Mouse (Mus musculus) lung, embryonic 16.5 days (tissue): Measurements from ENCODE around the gene Npb. TPM values are rescaled to one million over a fixed set of nuclear protein-coding genes. Genes with fewer than 3 reads are reported as not detected.

ENCODE experiments used
- ATAC-seq: fragments of 200-750 bp; cut with Nextera tagmentation; 2 replicates; pipeline ENCODE4 v1.8.0; 2017; ENCODE audit warnings: low read depth, mild to moderate bottlenecking, moderate library complexity
- H3K27ac ChIP-seq: fragments of 300-500 bp; sonication (generic); 2 replicates; pipeline ENCODE4 v1.5.1; 2014; ENCODE audit warnings: mild to moderate bottlenecking, control low read depth, low read length
- H3K27me3 ChIP-seq: fragments of 300-500 bp; sonication (generic); 2 replicates; pipeline ENCODE4 v1.6.1; 2014; ENCODE audit warnings: low read depth, low read length, mixed read lengths; ENCODE audit not compliant: control insufficient read depth, insufficient read depth
- H3K36me3 ChIP-seq: fragments of 300-500 bp; sonication (generic); 2 replicates; pipeline ENCODE4 v1.6.1; 2014; ENCODE audit warnings: low read length; ENCODE audit not compliant: control insufficient read depth, insufficient read depth
- H3K4me1 ChIP-seq: fragments of 300-500 bp; sonication (generic); replicated peaks from 2 replicates; pipeline ENCODE4 v1.6.1; 2014; ENCODE audit warnings: low read length, mixed read lengths; ENCODE audit not compliant: control insufficient read depth, insufficient read depth
- H3K4me2 ChIP-seq: fragments of 300-500 bp; sonication (generic); 2 replicates; pipeline ENCODE4 v1.6.1; 2014; ENCODE audit warnings: low read depth, low read length, control low read depth
- H3K4me3 ChIP-seq: fragments of 300-500 bp; sonication (generic); 2 replicates; pipeline ENCODE4 v1.5.1; 2014; ENCODE audit warnings: mild to moderate bottlenecking, low read length, control low read depth
- H3K9ac ChIP-seq: fragments of 300-500 bp; sonication (generic); 2 replicates; pipeline ENCODE4 v1.6.1; 2014; ENCODE audit warnings: low read length, control low read depth
- H3K9me3 ChIP-seq: fragments of 300-500 bp; sonication (generic); 2 replicates; pipeline ENCODE4 v1.6.1; 2016; ENCODE audit warnings: low read length; ENCODE audit not compliant: control insufficient read depth
- WGBS: fragments of 180-500 bp; shearing (Covaris S2); extraction: QIAGEN DNeasy Blood & Tissue Kit; methylation state at CpG from one replicate; pipeline ENCODE4 v1.1.7; 2014; 5-methylcytosine and 5-hydroxymethylcytosine counted together
- microRNA-seq: library from miRNA; unstranded; fragments of <30 nt; microRNA quantifications from one replicate; pipeline ENCODE4, GENCODE M21; 2016
- polyA plus RNA-seq: library from polyadenylated mRNA; unstranded; fragments of >200 nt; fragmentation: Nextera tagmentation; extraction: Ambion mirVana; gene quantifications from 2 replicates; pipeline ENCODE4 v1.2.1, GENCODE M21; 2015

Npb gene
- polyA plus RNA-seq, 1 experiment from 2014 or later, result 1.5 TPM

DNA sequence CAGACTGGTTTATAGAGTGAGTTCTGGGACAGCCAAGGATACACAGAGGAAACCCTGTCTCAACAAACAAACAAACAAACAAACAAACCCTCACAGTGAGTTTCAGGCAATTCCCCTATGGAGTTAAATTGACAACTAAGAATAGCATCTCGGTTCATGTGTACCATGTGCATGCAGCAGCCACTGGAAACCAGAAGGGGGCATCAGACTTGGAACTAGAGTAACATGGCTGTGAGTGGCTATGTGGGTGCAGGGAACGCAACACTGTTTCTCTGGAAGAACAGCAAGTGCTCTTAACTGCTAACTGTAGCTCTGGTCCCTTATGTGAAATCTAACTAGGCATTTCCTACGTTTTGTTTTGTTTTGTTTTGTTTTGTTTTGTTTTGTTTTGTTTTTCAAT is 43.6 kb downstream of the Npb start:
- no peak for ATAC-seq
- H3K4me1 ChIP-seq, result 0 out of 2 replicates have a peak, but pooled peaks cover 2% of the 10 kb centered on the region
- no peak overlapping the region for H3K4me3 ChIP-seq
- H3K9me3 ChIP-seq, result no peaks in the 10 kb centered on the region
- no peak overlapping the region for H3K4me2 ChIP-seq
- H3K9ac ChIP-seq, result no peak overlapping the region
- H3K27me3 ChIP-seq, result peaks cover 8% of the 10 kb centered on the region; the same call in 1 of the 2 replicates
- no peaks in the 10 kb centered on the region for H3K36me3 ChIP-seq
- 55% methylated on average over 3 of the region's 3 CpGs for WGBS
- H3K27ac ChIP-seq, result no peak overlapping the region

DNA sequence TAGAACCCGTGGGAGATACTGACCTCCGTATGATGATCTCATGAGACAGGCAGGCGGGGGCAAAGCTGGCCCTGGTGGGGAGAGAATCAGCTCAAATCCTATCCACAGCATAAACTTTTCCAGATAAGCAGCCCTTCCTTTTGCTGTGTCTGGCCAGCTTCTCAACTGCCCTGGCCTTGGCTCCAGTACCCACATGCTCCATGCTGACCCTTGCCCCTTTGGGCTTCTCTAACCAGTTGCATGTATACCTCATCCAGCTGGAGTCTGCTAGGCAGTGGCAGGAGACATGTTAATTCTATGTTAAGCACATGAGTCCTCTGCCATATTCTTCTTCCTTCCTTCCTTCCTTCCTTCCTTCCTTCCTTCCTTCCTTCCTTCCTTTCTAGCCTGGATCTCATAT is 46.5 kb downstream of the Npb start:
- Histone ChIP-seq H3K9ac (no peak overlapping the region), H3K27me3 (peaks cover 30% of the 10 kb centered on the region), H3K36me3 (no peaks in the 10 kb centered on the region), H3K4me1 (peaks cover 5% of the 10 kb centered on the region), H3K4me3 (no peak overlapping the region), H3K9me3 (no peaks in the 10 kb centered on the region), H3K27ac (no peak overlapping the region), H3K4me2 (no peak overlapping the region)
- ATAC-seq, result no peak
- WGBS, result 68% methylated on average over 3 of the region's 3 CpGs

DNA sequence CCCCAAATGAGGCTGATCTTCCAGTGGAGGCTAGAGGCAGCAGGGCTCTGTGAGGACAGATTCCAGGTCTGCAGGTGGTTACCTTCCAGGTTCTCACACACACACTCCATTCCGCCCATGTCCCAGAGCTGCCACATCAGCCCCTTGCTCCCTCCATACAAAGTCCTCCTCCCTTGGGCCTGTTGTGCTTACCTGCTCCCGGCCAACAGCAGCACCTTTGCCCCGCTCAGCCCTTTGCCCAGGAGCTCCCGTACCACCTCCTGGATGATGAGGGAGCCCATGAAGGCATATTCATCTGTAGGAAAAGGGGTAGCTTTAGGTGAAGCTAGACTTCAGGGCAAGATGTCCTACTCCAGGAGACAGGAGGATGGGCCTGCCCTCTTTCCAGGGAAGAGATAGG is 49.0 kb downstream of the Npb start:
- Histone ChIP-seq H3K36me3 (no peaks in the 10 kb centered on the region), H3K9me3 (no peaks in the 10 kb centered on the region), H3K9ac (no peak overlapping the region), H3K4me2 (no peak overlapping the region), H3K27ac (no peak overlapping the region), H3K4me1 (peaks cover 17% of the 10 kb centered on the region), H3K27me3 (peaks cover 55% of the 10 kb centered on the region), H3K4me3 (no peak overlapping the region)
- no peak for ATAC-seq
- 74% methylated on average over 4 of the region's 4 CpGs for WGBS

Small RNAs within 50 kb of the gene (microRNA-seq; reads per million reads assigned to microRNA genes)
- gene Mir6936, result not detected

Other genes starting within 250 kb of the Npb start
- gene Fscn2, start 246.9 kb upstream of the Npb start, polyA plus RNA-seq, result 0.64 and 0.83 TPM in 2 replicates
- gene Faap100, start 229.7 kb upstream of the Npb start, polyA plus RNA-seq, result 36.7 and 41.4 TPM in 2 replicates
- 25.9 and 28.2 TPM in 2 replicates for gene Nploc4, start 170.8 kb upstream of the Npb start, polyA plus RNA-seq
- gene Tspan10, start 165.8 kb upstream of the Npb start, polyA plus RNA-seq, result not detected in 2 replicates
- 0.21 TPM in 1 of 2 replicates, not detected in the other for gene Pde6g, start 155.0 kb upstream of the Npb start, polyA plus RNA-seq
- 13.2 and 14.8 TPM in 2 replicates for gene Oxld1, start 150.4 kb upstream of the Npb start, polyA plus RNA-seq
- 34.8 and 38.1 TPM in 2 replicates for gene Ccdc137, start 150.4 kb upstream of the Npb start, polyA plus RNA-seq
- gene Arl16, start 140.9 kb upstream of the Npb start, polyA plus RNA-seq, result 40.3 and 44.8 TPM in 2 replicates
- 113 and 117 TPM in 2 replicates for gene Mrpl12, start 123.9 kb upstream of the Npb start, polyA plus RNA-seq
- 72.5 and 73.8 TPM in 2 replicates for gene Slc25a10, start 116.6 kb upstream of the Npb start, polyA plus RNA-seq
- gene Gcgr, start 77.8 kb upstream of the Npb start, polyA plus RNA-seq, result 1.4 and 1.7 TPM in 2 replicates
- gene Mcrip1, start 58.8 kb upstream of the Npb start, polyA plus RNA-seq, result 184 and 200 TPM in 2 replicates
- gene Ppp1r27, start 57.3 kb upstream of the Npb start, polyA plus RNA-seq, result 0.95 and 2.6 TPM in 2 replicates
- gene P4hb, start 35.2 kb upstream of the Npb start, polyA plus RNA-seq, result 829 and 841 TPM in 2 replicates
- gene Arhgdia, start 26.9 kb upstream of the Npb start, polyA plus RNA-seq, result 654 and 680 TPM in 2 replicates
- 82.6 and 266 TPM in 2 replicates for gene Alyref, start 10.1 kb upstream of the Npb start, polyA plus RNA-seq
- 215 and 224 TPM in 2 replicates for gene Anapc11, start 10.1 kb upstream of the Npb start, polyA plus RNA-seq
- 104 and 117 TPM in 2 replicates for gene Pcyt2, start 9.5 kb downstream of the Npb start, polyA plus RNA-seq
- 31.8 and 32.5 TPM in 2 replicates for gene Sirt7, start 16.8 kb downstream of the Npb start, polyA plus RNA-seq
- gene Mafg, start 25.1 kb downstream of the Npb start, polyA plus RNA-seq, result 13.2 and 15.0 TPM in 2 replicates
- gene Pycr1, start 35.3 kb downstream of the Npb start, polyA plus RNA-seq, result 22.4 and 23.4 TPM in 2 replicates
- gene Myadml2, start 39.7 kb downstream of the Npb start, polyA plus RNA-seq, result 0.97 and 1.1 TPM in 2 replicates
- gene Notum, start 52.7 kb downstream of the Npb start, polyA plus RNA-seq, result 3.2 and 4.0 TPM in 2 replicates
- gene Aspscr1, start 64.5 kb downstream of the Npb start, polyA plus RNA-seq, result 127 and 133 TPM in 2 replicates
- gene Cenpx, start 105.3 kb downstream of the Npb start, polyA plus RNA-seq, result 156 and 170 TPM in 2 replicates
- gene Lrrc45, start 105.4 kb downstream of the Npb start, polyA plus RNA-seq, result 58.2 and 63.9 TPM in 2 replicates
- 53.5 and 54.2 TPM in 2 replicates for gene Rac3, start 113.0 kb downstream of the Npb start, polyA plus RNA-seq
- 69.5 and 92.2 TPM in 2 replicates for gene Dcxr, start 118.8 kb downstream of the Npb start, polyA plus RNA-seq
- 194 and 348 TPM in 2 replicates for gene Cbr2, start 123.6 kb downstream of the Npb start, polyA plus RNA-seq
- gene Hmga1b, start 154.3 kb downstream of the Npb start, polyA plus RNA-seq, result 3.9 and 5.0 TPM in 2 replicates
- gene Rfng, start 175.7 kb downstream of the Npb start, polyA plus RNA-seq, result 39.3 and 43.0 TPM in 2 replicates
- 187 and 188 TPM in 2 replicates for gene Gps1, start 175.8 kb downstream of the Npb start, polyA plus RNA-seq
- gene Dus1l, start 187.9 kb downstream of the Npb start, polyA plus RNA-seq, result 74.0 and 80.9 TPM in 2 replicates
- 50.6 and 53.5 TPM in 2 replicates for gene Fasn, start 216.1 kb downstream of the Npb start, polyA plus RNA-seq